Mouse (Mus musculus): ENCODE measurements at regions not wholly inside any gene's neighbourhood (a gene's known extent, or its start where the extent isn't known, plus 50 kb on each side); places are given as distances from the start of the nearest gene placed in this dataset.

DNA sequence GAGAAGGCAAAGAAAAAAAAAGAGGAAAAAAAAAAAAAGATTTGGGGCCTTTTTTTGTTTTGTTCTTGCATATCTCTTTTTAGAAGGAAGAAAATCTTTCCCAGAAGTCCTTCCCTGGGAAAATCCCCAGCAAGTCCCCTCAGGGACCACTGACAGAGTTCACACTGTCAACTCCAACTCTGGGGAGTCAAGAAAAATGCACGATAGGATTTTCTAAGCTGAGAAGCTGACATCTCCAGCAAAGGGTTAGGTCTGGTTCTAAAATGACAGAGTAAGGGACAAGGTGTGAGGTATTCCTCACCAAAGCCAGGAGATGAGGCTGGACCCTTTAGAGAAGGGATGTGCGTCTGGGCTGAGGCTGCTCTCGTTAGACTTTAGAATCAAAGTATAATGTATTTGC is 165.5 kb downstream of the Rchy1 start:
- TF ChIP-seq POLR2A (IDR thresholded peaks at IDR 0.05; ENCODE audit: insufficient read depth, low read length) (no peak), CTCF (IDR thresholded peaks at IDR 0.05; ENCODE audit: low read depth, low read length) (no peak), EP300 (IDR thresholded peaks at IDR 0.05; ENCODE audit: insufficient read depth, low read depth, low read length) (no peak)

All from ES-Bruce4 (cell line).